Mouse (Mus musculus) megakaryocyte-erythroid progenitor cell, adult 5-6 weeks (primary cell): ENCODE data around the gene Shpk. TPM values are rescaled to one million over a fixed set of nuclear protein-coding genes. Genes with fewer than 3 reads are reported as not detected.
A peak's percentile ranks its signal among the peaks of the same experiment; 100 is the strongest.

Source experiments
- ATAC-seq: replicated peaks from 2 replicates; pipeline ENCODE4 v1.8.0; 2016; ENCODE audit warnings: mild to moderate bottlenecking, inconsistent platforms; ENCODE audit not compliant: severe bottlenecking, poor library complexity, low FRiP score, low TSS enrichment
- total RNA-seq, 2 experiments: library from RNA; stranded (forward) in 1 of 2; stranded (reverse) in 1 of 2; fragments of 200-1000, 215-1000 nt in 1 of 2; fragments of >200 nt in 1 of 2; fragmentation: Nextera tagmentation in 1 of 2; gene quantifications; 2 replicates each; pipeline ENCODE4 v1.2.3; 2014 to 2017

The Shpk gene
- total RNA-seq, 2 experiments from 2014 or later, result 3.3 to 8.5 TPM

DNA sequence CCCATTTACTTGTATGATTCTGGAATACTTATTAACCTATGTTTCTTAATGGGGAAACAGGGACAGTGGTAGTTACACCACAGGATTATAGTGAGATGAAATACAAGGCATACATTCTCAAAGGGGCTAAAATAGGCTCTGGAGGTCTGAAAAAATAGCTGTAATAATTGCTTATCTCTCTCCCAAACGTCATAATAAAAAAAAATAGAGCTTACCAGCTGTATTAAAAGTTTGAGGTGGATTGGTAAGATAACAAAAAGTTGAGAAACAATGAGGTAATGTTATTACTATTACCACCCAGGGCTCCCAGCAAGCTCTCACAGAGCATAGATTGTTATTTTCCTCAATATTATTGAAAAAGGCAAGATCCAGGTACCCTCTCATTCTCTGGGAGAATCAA is 1.1 kb upstream of the Shpk start:
- peak; percentile 0; the same call in 1 of the 2 replicates for ATAC-seq

DNA sequence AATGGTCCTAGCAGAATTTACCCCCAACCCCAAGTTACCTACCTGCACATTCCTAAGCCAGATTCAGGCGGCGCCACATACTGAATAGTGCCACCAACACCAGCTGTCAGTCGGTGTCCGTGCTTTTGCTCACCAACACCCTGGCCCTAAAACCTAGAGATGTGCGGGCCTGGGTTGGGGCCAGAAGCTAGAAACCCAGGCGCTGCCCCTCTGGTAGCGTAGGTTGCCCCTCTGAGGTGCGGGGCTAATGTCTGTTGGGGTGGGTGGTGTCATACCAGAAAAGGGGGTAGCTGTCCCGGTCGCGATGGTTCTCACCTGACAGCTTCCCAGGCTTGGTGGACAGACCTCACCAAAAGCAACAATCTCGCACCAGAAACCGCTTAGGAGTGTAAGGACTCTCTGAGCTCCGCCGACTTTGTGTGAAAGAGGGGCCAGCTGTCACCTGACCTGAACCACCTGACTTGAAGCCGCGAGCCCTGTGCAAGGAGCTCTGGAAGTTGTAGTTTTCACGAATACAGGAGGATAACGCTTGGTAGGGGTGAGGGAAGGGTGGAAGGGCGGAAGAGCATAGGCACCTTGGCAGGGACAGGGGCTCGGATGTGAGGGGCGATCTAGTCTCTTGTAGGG is 544 bp upstream of the Shpk start, which contains the start of gene Ctns:
Ctns (minus strand) TSS at position 440 of the 627 bp plus-strand sequence.
- peak; percentile 87 for ATAC-seq

DNA sequence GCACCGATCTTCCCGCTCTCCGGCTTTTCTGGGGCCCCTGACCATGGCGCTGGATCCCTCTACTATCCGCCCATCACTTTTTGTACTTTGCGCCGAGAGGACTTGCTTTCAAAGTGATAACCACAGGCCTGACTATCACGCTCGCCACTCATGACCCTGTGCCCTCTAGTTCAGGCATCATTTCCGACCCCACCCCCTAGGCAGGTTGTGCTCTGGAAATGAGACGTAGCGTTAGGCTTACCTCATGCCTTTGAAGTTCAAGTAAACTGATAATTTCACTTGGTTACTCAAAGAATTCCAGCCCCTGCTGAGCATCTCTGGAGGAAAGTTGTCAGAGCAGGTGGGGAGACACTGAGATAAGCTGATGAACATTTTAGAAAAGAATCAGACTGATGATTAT is 619 bp downstream of the Shpk start:
- peak; percentile 31; the same call in 1 of the 2 replicates for ATAC-seq

DNA sequence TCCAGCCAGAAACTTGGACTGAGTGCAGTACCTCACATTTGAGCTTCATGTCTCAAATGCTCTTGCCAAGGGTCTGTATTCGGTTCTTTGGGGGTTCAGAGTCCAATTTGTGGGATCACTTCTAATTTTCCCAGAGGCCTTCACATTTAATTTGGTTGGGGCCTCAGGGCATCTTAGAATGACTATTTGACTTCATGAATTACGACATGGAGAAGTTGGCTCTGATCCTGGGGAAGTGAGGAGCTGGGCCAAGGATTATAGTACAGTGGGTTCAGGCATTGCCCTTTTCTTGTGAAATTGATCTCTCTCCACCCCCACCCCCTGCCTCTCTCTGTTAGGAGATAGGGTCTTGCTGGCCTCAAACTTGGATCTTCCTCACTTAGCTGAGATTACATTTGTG is 1.8 kb downstream of the Shpk start:
- ATAC-seq, result no peak

- no peak for ATAC-seq
These were observed 2.3 kb downstream of the Shpk start for GRCm38 (mm10) chr11:73201597-73201996.

GRCm38 (mm10) chr11:73203895-73204294 is 4.6 kb downstream of the Shpk start:
- ATAC-seq, result no peak

DNA sequence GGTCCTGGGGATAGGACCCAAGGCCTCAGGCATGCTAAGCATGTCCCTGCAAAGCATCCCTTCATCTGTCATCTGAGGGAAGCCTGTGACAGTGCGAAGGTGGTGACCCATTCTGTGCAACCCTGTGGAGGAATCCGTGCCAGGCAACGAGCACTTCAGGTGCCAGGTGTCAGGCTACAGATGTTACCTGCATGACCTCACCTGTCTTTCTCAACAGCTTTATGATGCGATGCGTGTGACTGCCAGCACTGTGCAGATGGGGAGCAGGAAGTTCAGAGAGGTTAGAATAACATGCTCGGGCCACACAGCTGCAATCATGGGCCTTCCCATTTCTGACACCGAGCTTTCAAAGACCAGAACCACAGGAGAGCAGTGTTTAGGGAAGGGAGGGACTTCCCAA is 5.9 kb downstream of the Shpk start:
- no peak for ATAC-seq

DNA sequence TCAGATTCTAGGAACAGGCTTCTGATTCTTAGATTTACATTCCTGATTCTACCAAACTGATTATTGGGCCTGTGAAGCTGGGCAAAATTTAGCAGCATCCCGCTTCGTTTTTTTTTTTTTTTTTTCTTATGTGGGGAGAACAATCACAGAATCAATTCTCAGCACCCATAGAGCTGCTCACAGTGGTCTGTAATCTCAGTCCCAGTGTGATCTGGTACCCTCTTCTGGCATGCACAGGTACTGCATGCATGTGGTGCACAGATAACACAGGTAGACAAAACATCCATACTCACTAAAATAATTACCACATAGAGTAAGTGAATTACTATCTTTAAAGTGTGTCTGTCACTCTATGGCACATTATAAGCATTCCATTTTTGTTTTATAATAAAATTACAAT is 8.4 kb downstream of the Shpk start:
- 0 out of 2 replicates have a peak, but pooled peaks have one; percentile 47 for ATAC-seq

- no peak for ATAC-seq
These were observed 14.7 kb downstream of the Shpk start for GRCm38 (mm10) chr11:73213956-73214355.

- no peak for ATAC-seq
These were observed 20.4 kb downstream of the Shpk start for GRCm38 (mm10) chr11:73219671-73220070.

DNA sequence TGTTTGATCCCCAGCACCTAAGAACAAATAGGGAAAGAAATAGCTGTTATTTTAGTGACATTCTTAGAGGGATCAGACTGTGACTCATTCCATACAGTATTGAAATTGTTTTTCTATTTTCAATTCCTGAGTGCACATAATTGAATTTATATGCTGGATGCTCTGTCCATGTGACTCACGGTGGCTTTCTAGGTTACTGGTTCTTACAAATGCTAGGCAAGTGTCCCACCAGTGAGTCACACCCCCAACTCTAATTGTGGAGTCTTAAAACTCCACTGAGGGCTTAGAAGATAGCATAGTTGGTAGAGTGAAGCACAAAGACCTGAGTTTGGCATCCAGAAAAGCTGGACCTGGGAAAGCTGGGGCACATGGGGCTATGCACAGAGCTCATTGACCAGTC is 21.4 kb downstream of the Shpk start:
- ATAC-seq, result no peak

GRCm38 (mm10) chr11:73222846-73223245 is 23.6 kb downstream of the Shpk start:
- ATAC-seq, result peak; percentile 34; the same call in 1 of the 2 replicates

DNA sequence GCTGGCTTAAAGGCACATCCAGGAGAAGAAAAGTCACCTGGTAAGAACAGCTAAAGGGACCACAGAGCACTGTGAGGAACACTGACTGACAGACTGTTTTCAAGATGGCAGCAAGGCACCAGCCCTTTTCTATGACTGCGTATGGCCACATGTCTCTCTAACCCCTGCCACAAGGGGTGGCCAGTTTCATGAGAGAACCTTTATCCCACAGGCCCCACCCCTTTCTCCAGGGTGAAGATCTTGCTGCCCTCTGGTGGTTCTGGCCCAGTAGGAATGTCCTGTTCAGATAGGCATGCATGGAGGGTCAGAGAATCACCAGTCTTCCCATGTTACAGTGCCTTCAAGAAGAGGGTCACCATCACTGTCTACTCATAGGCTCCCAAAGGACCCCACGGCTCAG is 24.7 kb downstream of the Shpk start:
- ATAC-seq, result peak; percentile 69

DNA sequence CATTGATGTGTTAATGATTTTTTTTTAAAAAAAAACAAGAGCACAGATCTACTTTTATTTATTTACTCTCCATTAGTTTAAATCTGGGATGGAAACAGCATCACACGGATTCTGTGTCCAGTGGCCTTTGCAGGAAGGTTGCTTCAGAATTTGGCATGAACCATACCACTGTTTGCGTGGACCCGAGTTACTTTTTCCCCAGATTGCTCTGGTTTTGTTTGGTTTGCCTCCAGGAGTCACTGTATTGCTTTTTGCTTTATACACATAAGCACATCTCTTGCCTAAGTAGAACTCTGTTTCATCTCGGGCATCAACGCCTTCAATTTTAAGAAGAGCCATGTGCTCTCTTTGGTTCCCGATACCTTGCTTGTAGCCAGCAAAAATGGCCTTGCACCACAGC is 26.6 kb downstream of the Shpk start:
- no peak for ATAC-seq

DNA sequence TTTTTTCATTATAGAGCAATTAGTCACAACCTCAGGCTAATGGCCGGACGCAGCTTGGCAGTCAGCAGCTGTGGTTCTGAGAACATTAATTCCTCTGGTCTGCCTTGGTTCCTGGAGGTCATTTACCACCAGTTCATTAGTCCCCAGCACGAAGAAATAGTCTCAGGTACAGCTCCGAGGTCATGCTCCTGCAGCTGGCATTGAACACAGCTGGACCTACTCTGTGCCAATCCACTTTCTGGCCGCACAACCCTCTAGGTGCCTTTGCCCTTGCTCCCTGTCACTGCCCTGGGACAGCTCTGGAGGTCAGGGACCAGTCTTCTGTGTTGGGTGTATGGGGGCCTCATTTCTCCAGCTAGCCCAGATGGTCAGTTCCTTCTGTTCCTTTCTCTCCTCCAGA is 29.6 kb downstream of the Shpk start:
- no peak for ATAC-seq

GRCm38 (mm10) chr11:73230081-73230480 is 30.8 kb downstream of the Shpk start:
- ATAC-seq, result no peak

DNA sequence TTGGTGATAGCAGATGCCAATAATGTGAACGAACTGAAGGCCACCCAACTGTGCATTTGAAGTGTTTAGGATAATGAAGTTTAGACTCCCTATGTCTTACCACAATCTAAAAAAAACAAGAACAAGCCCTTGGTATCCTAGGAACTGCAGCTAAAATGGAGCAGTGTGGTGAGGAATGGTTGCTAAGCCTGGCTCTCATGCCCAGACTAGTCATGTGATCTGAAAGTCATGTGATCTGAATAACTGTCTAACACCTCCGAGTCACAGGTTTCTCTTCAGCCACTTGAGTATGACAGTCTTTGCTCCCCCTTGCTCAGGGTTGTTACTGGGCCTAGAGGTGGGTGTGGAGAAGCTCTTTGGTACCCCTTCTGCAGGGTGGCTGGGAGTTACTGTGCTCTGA is 33.3 kb downstream of the Shpk start:
- ATAC-seq, result no peak

GRCm38 (mm10) chr11:73233992-73234391 is 34.7 kb downstream of the Shpk start, which contains the start of gene Trpv1:
Trpv1 (plus strand) TSS chr11:73234292.
- no peak for ATAC-seq

GRCm38 (mm10) chr11:73235990-73236701 is 36.9 kb downstream of the Shpk start:
- no peak for ATAC-seq

DNA sequence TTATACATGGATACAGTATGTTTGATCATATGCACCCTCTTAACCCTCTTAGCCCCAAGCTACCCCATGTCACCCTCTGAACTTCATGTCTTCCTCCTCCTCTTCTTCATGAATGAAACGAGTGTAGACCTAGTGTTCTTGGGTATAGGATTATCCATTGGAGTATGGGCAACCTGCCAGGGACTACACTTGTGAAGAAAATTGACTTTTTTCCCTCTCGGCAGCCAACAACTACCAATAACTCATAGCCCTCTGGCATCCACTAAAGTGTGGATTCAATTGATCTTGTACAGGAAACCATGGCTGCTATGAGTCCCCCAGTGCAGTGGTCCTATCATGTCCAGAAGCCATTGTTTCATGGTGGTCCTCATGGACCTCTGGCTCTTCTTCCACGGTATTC is 37.5 kb downstream of the Shpk start:
- ATAC-seq, result no peak

- ATAC-seq, result no peak
These were observed 42.9 kb downstream of the Shpk start for GRCm38 (mm10) chr11:73242199-73242598.
